Mouse (Mus musculus) embryonic facial prominence, embryonic 11.5 days (tissue): ENCODE data around the gene 1700017B05Rik. TPM values are rescaled to one million over a fixed set of nuclear protein-coding genes. Genes with fewer than 3 reads are reported as not detected.

Experiments used
- ATAC-seq: fragments of 200-750 bp; cut with Nextera tagmentation; replicated peaks from 2 replicates; pipeline ENCODE4 v1.8.0; 2017; ENCODE audit warnings: low read depth; ENCODE audit not compliant: insufficient number of reproducible peaks, low FRiP score, low TSS enrichment
- DNase-seq: peaks from one replicate; pipeline ENCODE4 v3.0.0-alpha.2; 2015; ENCODE audit warnings: low spot score
- H3K27ac ChIP-seq: fragments of 300-500 bp; sonication (generic); replicated peaks from 2 replicates; pipeline ENCODE4 v1.5.1; 2014; ENCODE audit warnings: mild to moderate bottlenecking, low read depth, low read length, control low read depth
- H3K27me3 ChIP-seq: fragments of 300-500 bp; sonication (generic); 2 replicates; pipeline ENCODE4 v1.6.1; 2014; ENCODE audit warnings: mild to moderate bottlenecking, low read length, moderate library complexity, mixed read lengths; ENCODE audit not compliant: control insufficient read depth, insufficient read depth
- H3K36me3 ChIP-seq: fragments of 300-500 bp; sonication (generic); replicated peaks from 2 replicates; pipeline ENCODE4 v1.6.1; 2014; ENCODE audit warnings: low read depth, mild to moderate bottlenecking, low read length, moderate library complexity, mixed read lengths; ENCODE audit not compliant: control insufficient read depth, insufficient read depth
- H3K4me1 ChIP-seq: fragments of 300-500 bp; sonication (generic); 2 replicates; pipeline ENCODE4 v1.6.1; 2014; ENCODE audit warnings: low read length, mixed read lengths; ENCODE audit not compliant: control insufficient read depth, insufficient read depth
- H3K4me2 ChIP-seq: fragments of 300-500 bp; sonication (generic); 2 replicates; pipeline ENCODE4 v1.6.1; 2014; ENCODE audit warnings: low read depth, mild to moderate bottlenecking, control low read depth, low read length, moderate library complexity
- H3K4me3 ChIP-seq: fragments of 300-500 bp; sonication (generic); 2 replicates; pipeline ENCODE4 v1.5.1; 2014; ENCODE audit warnings: low read depth, low read length, control low read depth
- H3K9ac ChIP-seq: fragments of 300-500 bp; sonication (generic); replicated peaks from 2 replicates; pipeline ENCODE4 v1.6.1; 2014; ENCODE audit warnings: mild to moderate bottlenecking, control low read depth, low read length
- H3K9me3 ChIP-seq: fragments of 300-500 bp; sonication (generic); replicated peaks from 2 replicates; pipeline ENCODE4 v1.6.1; 2016; ENCODE audit warnings: mild to moderate bottlenecking, low read length, inconsistent platforms, mixed read lengths; ENCODE audit not compliant: control insufficient read depth
- WGBS: fragments of 180-500 bp; shearing (Covaris S2); extraction: QIAGEN DNeasy Blood & Tissue Kit; methylation state at CpG from one replicate; pipeline ENCODE4 v1.1.7; 2014; 5-methylcytosine and 5-hydroxymethylcytosine counted together
- polyA plus RNA-seq: library from polyadenylated mRNA; unstranded; fragments of >200 nt; fragmentation: Nextera tagmentation; extraction: Ambion mirVana; gene quantifications from 2 replicates; pipeline ENCODE4 v1.2.1, GENCODE M21; 2014

1700017B05Rik gene
- polyA plus RNA-seq, 1 experiment from 2014 or later = 11.9 TPM

DNA sequence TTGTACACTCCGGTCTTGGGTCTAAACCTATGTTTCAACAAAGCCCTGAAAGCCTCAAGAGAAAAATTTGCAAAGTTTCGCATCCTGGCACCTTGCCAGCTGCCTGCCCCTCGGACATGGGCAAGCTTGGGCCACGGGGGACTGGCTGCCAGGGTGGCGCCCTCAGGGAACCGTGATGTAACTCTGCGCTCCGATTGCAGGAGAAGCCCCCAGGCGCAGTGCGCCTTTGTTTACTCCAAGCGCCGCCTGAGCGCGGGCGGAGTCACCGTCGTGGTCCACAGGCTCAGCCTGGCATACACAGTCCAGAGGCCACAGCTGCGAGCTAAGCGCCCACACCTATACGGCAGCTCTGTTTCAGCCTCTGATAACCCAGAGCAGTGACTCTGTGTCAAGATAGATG is 19.1 kb upstream of the 1700017B05Rik start:
- H3K27me3 ChIP-seq = no peaks in the 10 kb centered on the region; the same call in 1 of the 2 replicates
- H3K9me3 ChIP-seq = no peaks in the 10 kb centered on the region
- peak overlapping the region; percentile 19; the same call in 1 of the 2 replicates for H3K4me2 ChIP-seq
- H3K4me1 ChIP-seq = no peaks in the 10 kb centered on the region
- DNase-seq (peak; percentile 53), ATAC-seq (peak; percentile 48; the same call in 1 of the 2 replicates)
- H3K9ac ChIP-seq = peak overlapping the region; percentile 39; the same call in 1 of the 2 replicates
- WGBS = 12% methylated on average over 20 of the region's 20 CpGs
- no peaks in the 10 kb centered on the region for H3K36me3 ChIP-seq
- no peak overlapping the region for H3K27ac ChIP-seq
- H3K4me3 ChIP-seq = 0 out of 2 replicates have a peak overlapping the region, but pooled peaks have one; percentile 14

GRCm38 (mm10) chr9:57279441-57279840 is 17.0 kb upstream of the 1700017B05Rik start:
- Histone ChIP-seq H3K4me3 (no peak overlapping the region), H3K27me3 (no peaks in the 10 kb centered on the region; the same call in 1 of the 2 replicates), H3K4me1 (no peaks in the 10 kb centered on the region), H3K27ac (no peak overlapping the region), H3K9ac (no peak overlapping the region), H3K9me3 (no peaks in the 10 kb centered on the region), H3K4me2 (no peak overlapping the region), H3K36me3 (no peaks in the 10 kb centered on the region)
- ATAC-seq = no peak
- no peak for DNase-seq
- 78% methylated on average over 4 of the region's 4 CpGs for WGBS

DNA sequence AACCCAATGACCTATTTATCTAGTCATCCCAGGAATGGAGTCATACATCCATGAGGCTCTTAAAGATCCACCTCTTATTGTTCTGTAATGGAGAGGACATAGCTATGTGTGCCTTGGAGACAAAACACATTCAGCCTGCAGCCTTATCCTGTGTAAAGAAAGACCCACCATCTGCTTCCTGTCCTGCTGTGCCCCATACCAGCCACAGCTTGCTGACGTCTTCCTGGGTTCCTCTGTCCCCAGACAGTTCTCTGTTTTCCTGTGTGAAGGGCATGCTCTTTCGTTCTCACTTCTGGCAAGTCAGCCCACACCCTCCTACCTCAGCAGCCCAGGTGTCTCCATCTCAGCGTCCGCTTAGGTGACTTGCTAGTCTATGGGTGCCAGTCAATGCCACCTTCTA is 15.9 kb upstream of the 1700017B05Rik start:
- DNase-seq (no peak), ATAC-seq (no peak)
- no peaks in the 10 kb centered on the region for H3K36me3 ChIP-seq
- H3K9me3 ChIP-seq = no peaks in the 10 kb centered on the region
- no peaks in the 10 kb centered on the region; the same call in 1 of the 2 replicates for H3K27me3 ChIP-seq
- H3K4me1 ChIP-seq = no peaks in the 10 kb centered on the region
- no peak overlapping the region for H3K4me3 ChIP-seq
- no peak overlapping the region for H3K9ac ChIP-seq
- 59% methylated on average over 4 of the region's 4 CpGs for WGBS
- no peak overlapping the region for H3K27ac ChIP-seq
- no peak overlapping the region for H3K4me2 ChIP-seq

- H3K4me1 ChIP-seq = no peaks in the 10 kb centered on the region
- DNase-seq = no peak
- no peak overlapping the region for H3K27ac ChIP-seq
- H3K27me3 ChIP-seq = no peaks in the 10 kb centered on the region
- H3K4me3 ChIP-seq = no peak overlapping the region
- no peak for ATAC-seq
- no peak overlapping the region for H3K4me2 ChIP-seq
- H3K9me3 ChIP-seq = no peaks in the 10 kb centered on the region
- no peaks in the 10 kb centered on the region for H3K36me3 ChIP-seq
- no peak overlapping the region for H3K9ac ChIP-seq
Observed at GRCm38 (mm10) chr9:57276311-57276710, 13.9 kb upstream of the 1700017B05Rik start.

GRCm38 (mm10) chr9:57273805-57274494 is 11.5 kb upstream of the 1700017B05Rik start:
- Histone ChIP-seq H3K9me3 (no peaks in the 10 kb centered on the region), H3K36me3 (no peaks in the 10 kb centered on the region), H3K27ac (no peak overlapping the region), H3K27me3 (no peaks in the 10 kb centered on the region), H3K4me3 (no peak overlapping the region), H3K4me1 (peaks cover 4% of the 10 kb centered on the region; the same call in 1 of the 2 replicates), H3K9ac (no peak overlapping the region), H3K4me2 (no peak overlapping the region)
- ATAC-seq (no peak), DNase-seq (no peak)
- 31% methylated on average over 6 of the region's 6 CpGs for WGBS

GRCm38 (mm10) chr9:57272902-57273804 is 10.7 kb upstream of the 1700017B05Rik start:
- Histone ChIP-seq H3K9ac (no peak overlapping the region), H3K4me1 (peaks cover 4% of the 10 kb centered on the region; the same call in 1 of the 2 replicates), H3K4me3 (no peak overlapping the region), H3K36me3 (no peaks in the 10 kb centered on the region), H3K9me3 (no peaks in the 10 kb centered on the region), H3K27ac (no peak overlapping the region), H3K27me3 (no peaks in the 10 kb centered on the region), H3K4me2 (no peak overlapping the region)
- no peak for ATAC-seq
- WGBS = 57% methylated on average over 8 of the region's 8 CpGs
- DNase-seq = no peak

DNA sequence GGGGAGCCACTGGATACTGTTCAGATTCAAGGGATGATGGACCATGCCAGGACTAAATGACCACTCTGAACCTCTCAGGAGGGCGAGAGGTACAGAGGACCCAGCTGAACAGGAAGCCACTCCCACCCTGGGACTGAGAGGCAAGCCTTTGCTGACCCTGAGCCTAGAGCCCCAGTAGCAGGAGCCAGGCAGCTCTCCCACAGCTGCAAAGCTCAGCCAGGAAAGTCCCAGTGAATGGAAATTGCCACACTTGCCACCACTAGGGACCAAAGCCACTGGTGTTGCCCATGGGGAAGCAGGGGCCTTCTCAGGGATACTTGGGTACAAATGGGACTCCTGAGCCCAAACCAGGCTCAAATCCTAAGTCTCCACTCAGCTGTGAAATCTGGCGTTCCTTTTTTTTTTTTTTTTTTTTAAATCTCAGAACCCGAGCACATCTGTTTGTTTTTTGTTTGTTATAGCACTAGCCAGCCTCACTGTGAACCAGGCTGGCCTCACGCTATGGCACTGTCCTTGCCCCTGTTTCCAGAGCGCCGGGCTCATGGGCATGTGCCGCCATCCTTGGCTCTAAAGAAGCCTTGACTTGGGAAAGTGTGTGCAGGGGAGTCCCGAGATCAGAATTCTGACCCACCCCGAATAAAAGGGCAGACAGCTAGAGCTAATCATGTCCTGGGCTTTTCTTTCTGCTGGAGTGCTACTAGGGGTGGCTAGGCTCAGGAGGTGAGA is 9.6 kb upstream of the 1700017B05Rik start:
- no peaks in the 10 kb centered on the region for H3K36me3 ChIP-seq
- no peak overlapping the region for H3K27ac ChIP-seq
- DNase-seq (no peak), ATAC-seq (no peak)
- peaks cover 4% of the 10 kb centered on the region; the same call in 1 of the 2 replicates for H3K4me1 ChIP-seq
- H3K4me2 ChIP-seq = no peak overlapping the region
- no peaks in the 10 kb centered on the region for H3K27me3 ChIP-seq
- H3K9ac ChIP-seq = no peak overlapping the region
- H3K9me3 ChIP-seq = no peaks in the 10 kb centered on the region
- WGBS = 51% methylated on average over 9 of the region's 9 CpGs
- H3K4me3 ChIP-seq = no peak overlapping the region
